Mouse (Mus musculus) heart, adult 18-20 months (tissue): ENCODE data around the gene Gm48551. TPM values are rescaled to one million over a fixed set of nuclear protein-coding genes. Genes with fewer than 3 reads are reported as not detected.
A peak's percentile ranks its signal among the peaks of the same experiment; 100 is the strongest.

Source experiments
- DNase-seq, 2 experiments: peaks; one replicate each; pipeline ENCODE4 v3.0.0; 2021 to 2022; ENCODE audit warnings: mixed read lengths in 1 of 2
- long read RNA-seq, 2 experiments: library from polyadenylated mRNA; stranded (forward); transcript quantifications; one replicate each; pipeline ENCODE4 v2.0.0; 2021
- total RNA-seq, 2 experiments: library from RNA; stranded (reverse); gene quantifications; 2 replicates each; pipeline ENCODE4 v1.2.3; 2021

Gene Gm48551
- total RNA-seq, result 1 to 10 TPM in 1 of 2 experiments, under 1 TPM in 1; 0.65 to 2.3 TPM
- long read RNA-seq, experiment 1, partial matches to known transcripts, result 0 of 11 reads
- long read RNA-seq, experiment 1, other reads (novel, unspliced or antisense), result 11 of 11 reads
- long read RNA-seq, experiment 2, partial matches to known transcripts, result 0 of 9 reads
- long read RNA-seq, experiment 2, other reads (novel, unspliced or antisense), result 9 of 9 reads

DNA sequence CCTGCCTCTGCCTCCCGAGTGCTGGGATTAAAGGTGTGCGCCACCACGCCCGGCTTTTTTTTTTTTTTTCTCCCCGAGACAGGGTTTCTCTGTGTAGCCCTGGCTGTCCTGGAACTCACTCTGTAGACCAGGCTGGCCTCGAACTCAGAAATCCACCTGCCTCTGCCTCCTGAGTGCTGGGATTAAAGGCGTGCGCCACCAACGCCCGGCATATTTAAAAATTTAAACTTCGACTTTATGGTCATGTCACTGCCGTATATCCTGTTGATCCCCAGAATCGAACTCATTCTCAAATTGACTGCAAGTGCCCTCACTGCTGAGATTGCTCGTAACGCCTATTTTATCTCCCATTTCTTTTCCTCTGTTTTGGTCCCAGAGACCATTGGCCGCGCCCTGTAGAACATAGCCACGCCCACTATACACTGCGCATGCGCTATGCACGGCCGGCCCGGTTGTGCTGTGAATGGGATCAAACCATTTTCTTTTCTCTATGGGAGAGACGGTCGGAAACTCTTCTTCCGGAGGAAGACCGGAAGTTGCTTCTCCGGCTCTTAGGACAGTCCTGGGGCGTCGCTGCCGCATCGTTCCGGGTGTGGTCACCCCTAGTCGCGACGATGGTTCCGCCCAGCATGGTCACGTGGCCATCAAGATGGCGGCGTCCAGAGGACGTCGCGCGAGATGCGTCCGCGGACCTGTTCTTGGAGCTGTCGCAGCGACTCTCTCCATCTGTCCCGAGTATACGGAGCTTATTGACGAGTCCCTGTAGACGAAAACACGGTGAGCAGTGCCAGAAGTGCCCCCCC, at the start of gene Gm48551, which contains the start of gene Dohh:
TSS of gene Gm48551 (plus strand) at position 665 of the 803 bp plus-strand sequence.
TSS of gene Dohh (plus strand) at position 627 of the 803 bp plus-strand sequence.
- peak; percentile 99 to 100 for DNase-seq

DNA sequence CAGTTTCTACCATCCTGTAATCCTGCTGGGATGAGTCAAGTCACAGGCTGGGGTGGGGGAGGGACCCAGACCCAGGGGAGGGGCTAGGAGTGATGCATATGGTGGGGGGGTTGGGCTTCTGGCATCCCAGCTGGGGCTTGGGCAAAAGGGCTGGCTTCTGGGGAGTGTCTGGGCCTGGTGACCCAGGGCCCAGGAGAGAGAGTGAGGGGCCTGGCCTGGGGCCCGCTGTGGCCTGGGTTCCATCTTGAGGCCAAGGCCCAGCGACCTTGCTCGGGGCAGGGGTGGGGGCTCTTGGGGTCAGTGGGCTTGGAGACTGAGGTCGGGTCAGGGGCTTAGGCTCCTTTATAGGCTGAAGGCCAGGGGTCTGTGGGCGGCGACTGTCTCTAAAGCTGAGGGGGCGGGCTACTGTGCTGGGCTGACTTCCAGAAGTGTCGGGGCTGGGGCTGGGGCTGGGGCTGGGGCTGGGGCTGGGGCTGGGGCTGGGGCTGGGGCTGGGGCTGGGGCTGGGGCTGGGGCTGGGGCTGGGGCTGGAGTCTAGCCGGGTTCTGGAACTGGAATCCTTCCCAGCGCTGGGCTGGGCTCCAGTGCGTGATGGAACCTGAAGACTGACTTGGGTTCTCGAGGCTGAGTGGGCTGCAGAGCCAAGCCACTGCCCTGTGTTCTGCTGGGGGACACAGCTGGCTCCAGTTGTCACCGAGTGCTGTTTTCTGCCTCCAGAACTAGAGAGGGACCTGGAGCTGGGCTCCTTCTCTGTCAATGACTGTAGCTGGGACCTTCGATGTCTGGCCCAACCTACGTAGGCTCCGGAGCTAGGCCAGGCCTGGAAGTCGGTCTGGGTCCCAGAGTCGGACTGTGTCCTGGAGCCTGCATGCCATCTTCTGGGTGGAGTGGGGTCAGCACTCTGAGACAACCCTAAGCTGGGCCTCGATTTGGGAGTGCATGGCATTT, 48.6 kb upstream of the Gm48551 start:
- no peak for DNase-seq

DNA sequence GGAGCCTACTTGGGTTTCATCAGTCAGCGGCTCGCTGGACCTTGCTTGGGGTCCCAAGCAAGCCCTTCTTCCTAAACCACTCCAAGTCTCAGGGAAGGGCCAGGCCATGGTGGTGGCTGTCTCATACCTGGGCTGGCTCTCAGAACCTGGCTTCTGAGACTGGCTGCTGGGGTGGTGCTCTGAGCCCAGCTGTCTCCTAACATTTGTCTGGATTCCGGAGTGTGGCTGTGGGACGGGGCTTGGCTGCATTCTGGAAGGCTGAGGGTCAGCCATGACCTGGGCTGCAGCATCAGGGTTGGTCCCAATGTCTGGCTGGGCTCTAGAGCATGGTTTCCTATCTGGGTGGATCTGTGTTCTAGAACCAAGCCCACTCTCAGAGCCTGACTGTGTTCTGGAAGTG, 47.7 kb upstream of the Gm48551 start:
- no peak for DNase-seq

DNA sequence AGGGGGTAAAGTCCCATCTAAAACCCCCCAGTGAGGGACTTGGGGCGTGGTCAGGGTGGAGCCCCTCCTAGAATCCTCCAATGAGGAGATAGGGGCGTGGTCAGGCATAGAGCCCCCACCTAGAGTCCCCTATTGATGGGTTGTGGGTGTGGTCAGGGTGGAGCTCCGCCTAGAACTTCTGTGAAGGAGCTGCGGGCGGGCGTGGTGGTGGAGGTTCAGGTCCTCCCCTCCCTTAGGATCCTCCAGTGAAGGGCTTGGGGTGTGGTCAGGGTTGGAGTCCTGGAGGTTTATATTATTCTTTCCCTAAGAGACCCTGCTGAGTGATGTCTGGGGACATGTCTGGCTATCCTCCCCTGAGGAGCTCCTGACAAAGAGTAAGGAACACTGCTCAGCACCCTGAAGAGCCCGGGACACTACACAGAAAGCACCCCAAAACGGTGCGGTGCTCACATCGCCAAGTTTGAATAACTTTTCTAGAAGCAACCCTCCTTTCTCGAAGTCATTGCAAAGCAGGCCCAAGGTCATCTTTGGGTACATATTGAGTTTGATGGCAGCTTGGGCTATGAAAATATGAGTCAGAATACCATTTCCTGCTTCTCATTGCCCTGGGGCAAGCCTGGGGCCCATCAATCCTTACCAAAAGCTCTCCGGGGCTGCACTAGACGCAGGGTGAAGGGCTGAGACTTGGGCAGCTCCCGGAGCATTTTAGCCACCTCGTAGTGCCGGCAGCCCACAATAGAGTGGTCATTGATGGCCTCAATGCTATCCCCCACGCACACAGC, 43.5 kb upstream of the Gm48551 start:
- no peak for DNase-seq

DNA sequence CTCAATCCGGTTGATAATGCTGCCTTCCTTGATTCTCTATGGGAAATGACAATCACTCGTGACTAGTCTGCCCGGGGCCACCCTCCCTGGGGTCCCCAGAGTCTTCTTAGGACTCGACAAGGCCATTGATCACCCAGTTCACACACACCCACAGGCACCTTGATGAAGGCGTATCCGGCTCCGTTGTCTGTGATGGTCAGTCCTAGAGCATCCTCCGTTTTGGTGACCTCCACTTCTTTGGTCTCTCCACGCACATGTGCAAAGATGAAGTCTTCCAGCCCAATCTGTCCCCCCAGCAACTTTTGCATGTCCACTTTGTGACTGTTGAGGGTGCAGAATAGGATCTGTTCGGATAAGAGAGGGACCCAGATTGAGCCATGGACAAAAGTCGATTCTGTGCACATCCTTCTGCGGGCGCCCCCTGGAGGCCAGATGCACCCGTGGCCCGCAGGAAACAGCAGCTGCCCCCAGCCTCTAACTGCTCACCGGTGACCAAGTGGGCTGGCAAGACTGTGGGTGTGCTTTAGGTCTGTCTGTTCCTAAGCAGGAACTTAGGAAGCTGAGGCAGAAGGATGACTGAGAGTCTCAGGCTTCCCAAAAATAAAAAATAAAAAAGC, 42.8 kb upstream of the Gm48551 start:
- peak; percentile 66 to 90 for DNase-seq

DNA sequence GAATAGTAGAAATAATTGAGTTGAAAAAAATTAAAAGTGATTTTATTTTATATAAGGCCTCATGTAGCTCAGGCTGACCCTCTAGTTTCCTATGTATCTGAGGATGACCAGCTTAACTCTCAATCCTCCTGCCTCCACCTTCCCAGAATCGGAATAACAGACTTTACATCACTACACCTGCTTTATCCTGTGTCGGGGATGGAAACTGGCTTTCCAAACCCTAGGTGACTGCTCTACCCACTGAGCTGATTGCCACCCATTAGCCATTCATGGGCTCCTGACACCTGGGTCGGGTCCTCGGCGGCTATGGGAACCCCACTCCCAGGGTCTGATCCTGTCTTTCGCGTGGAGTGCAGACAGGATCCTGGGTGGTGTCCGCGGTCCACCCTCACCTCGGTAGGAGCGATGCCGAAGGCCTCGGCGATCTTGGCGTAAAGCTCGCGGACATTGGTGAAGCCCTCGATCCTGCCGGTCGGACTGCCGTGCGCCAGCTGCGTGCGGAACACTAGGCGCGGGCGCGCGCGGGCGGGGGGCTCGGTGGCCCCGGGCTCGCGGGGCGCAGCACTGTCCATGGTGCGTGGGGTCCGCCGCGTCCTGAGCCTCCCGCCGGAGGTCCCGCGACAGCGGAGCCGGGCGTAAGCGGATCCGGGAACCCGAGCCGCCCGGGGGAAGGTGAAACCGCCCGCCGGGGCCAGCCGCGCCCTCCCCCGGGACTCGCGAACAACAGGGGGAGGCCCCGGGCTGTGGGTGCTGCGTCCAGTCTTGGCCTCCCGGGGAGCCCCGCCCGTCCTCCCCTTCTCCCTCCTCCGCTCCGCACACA, 41.4 kb upstream of the Gm48551 start, which contains the start of gene Gipc3:
TSS of gene Gipc3 (minus strand) at position 581 of the 820 bp plus-strand sequence.
- DNase-seq, result peak in 1 of 2 experiments; percentile 39

DNA sequence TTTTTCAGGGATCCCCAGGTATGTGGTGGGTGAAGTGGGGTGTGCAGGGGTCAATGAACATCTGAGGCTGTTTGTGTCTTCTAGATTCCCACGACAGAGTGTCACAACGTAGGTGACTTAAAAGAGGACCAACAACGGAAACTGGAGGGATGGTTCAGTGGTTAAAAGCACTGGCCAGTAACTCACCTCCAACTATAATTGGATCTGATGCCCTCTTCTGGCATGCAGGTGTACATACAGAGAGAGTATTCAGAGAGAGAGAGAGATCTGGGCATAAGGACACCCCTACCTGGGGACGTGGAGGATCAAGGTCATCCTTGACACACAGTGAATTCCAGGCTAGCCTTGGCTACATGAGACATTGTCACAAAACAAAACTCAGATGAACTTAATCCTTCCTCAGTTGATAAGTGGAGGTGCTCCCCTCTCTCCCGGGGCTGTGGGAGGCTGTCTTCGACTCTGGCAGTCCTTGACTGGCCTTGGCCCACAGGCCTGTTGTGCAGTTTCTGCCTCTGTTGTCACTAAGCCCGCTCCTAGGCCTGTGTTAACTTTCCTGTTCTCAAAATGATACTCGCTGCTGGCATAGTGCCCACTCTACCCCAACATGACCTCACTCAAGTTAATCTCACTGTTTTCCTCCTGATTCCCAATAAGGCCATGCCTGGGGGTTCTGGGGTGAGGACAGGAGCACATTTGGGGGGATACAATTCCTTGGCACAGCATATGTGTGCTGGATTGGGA, 39.7 kb upstream of the Gm48551 start:
- DNase-seq, result peak in 1 of 2 experiments; percentile 50

DNA sequence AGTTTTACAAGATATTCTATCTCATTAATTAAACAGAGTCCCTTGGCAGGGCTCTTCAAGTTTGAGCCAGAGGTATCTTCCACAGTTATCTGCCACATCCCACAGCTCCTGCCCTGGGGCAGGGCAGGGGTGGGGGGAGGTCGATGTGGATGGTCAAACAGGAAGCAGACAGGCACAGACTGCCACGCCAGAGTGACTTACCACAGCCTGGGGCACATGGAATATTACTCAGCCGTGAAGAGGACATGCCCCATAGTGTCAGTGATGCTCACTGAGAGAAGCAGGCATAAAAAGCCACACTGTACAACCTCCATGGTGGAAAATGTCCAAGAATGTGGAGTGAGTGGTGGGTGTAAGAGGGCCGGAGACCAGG, 39.1 kb upstream of the Gm48551 start:
- no peak for DNase-seq

DNA sequence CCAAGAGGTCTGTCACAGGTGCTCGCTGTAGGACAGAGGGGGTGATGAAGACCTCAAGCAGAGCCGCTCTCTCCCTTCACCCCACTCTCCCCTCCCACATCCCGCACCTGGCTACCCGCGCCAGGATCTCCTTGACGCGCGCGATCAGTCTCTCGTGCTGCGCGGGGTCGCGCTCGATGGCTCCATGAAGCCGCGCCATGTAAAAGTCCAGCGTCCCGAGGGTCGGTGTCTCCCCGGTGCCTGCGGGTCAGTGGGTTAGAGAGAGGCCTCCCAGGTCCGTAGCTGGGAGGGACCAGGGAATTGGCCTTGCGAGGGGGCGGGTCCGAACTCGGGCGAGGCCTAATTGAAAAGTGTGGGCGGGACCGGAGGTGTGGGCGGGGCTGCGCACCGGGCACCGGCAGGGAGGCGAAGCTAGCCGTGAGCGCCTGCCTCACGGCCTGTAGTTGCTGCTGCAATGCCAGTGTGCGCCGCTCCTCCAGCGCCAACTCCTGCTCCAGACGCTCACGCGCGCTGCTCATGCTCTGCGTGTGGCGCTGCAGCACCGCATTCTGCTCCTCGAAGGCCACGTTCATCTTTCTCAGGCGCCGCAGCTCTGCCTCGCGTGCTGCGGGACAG, 37.7 kb upstream of the Gm48551 start:
- no peak for DNase-seq

DNA sequence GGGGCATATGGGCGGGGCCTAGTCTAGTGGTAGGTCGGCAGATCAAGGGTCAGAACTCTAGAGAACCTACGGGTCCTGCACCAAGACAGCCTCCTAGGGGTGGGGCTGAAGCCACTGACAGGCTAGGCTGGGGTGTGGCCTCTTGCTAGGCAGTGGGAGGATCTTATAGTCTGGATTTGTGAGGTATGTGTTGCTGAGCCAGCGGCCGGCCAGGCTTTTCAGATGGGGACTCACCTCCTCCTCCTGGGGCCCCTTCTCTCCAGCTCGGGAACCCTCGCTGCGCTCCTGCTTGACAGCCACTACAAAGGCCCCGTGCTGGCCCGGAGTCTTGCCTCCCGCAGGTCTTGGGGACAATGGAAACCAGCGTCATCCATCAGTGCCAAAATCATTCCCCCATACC, 35.1 kb upstream of the Gm48551 start:
- DNase-seq, result peak in 1 of 2 experiments; percentile 41

DNA sequence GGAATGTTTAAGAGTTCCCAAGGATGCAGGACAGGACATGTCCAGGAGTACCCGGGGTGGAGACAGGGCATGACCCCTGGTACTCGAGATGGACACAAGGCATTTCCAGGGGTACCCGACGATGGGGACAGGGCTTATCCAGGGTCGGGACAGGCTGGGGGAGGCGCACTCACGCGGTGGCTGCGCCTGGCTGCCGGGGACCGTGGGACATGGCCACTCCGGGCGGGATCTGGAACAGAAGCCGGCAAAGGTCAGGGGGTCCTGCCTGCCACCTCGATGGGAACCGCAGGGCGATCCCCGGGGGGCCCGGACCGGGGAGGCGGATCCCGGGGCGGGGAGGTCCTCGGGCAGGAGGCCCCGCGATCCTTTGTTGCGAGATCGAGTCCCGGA, 34.3 kb upstream of the Gm48551 start:
- DNase-seq, result no peak

DNA sequence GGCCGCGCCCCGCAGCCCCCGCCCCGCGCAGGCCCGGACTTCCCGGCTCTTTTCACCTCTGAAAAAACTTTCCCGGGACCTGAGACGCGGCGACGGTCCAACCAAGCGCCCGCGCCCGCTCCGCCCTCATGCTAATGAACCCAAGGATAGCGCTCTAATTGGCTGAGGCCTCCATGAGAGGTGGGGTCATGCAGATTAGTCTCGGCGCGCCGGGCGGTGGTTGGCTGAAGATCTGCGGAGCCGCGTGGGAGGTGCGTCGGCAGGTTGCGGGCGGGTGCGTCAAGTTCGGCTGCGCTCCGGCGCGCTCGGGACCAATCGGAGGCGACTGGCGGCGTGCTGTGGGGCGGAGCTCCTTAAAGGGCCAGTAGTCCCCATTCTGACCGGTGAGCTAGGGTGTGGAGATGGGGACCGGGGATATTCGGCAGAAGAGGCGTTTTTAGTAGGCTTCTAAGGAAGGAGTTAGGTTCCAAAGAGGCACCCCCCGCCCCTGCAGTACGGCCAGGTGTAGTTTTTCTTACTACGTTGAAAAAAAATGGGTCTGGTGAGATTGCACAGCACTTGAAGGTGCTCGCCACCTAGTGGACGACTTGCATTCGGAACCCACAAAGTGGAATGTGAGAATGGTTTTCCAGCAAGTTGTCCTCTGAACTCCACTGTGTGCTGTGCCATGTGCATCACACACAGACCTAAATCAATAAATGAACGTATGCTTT, 33.8 kb upstream of the Gm48551 start, which contains the start of gene Hmg20b:
TSS of gene Hmg20b (minus strand) at position 130 of the 713 bp plus-strand sequence.
- DNase-seq, result peak; percentile 99 to 100

DNA sequence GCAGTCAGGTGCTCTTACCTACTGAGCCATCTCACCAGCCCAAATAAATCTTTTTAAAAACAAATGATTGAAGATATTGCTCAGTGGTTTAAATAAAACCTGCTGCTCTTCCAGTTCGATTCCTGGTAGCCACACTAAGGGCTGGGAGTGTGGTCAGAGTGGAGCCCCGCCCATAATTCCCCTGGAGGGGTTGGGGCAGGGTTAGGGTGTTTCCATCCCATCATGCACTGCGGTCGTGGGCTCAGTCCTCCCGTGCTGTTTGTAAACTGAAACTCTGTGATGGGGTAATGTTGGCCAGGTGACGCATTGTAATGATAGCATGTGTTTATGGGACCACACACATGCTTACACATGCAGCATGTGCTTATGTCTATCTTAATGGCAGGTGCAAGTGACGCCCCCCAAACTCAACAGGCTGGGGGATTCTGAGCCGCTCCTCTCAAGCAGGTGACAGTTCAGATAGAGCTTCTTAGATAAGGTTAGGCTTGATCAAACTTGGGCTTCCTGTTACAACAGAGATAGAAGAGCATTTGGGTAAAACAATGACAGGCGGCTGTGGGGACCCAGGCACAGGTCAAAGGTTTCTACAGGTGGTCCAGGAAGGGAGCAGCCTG, 32.5 kb upstream of the Gm48551 start:
- DNase-seq, result no peak

DNA sequence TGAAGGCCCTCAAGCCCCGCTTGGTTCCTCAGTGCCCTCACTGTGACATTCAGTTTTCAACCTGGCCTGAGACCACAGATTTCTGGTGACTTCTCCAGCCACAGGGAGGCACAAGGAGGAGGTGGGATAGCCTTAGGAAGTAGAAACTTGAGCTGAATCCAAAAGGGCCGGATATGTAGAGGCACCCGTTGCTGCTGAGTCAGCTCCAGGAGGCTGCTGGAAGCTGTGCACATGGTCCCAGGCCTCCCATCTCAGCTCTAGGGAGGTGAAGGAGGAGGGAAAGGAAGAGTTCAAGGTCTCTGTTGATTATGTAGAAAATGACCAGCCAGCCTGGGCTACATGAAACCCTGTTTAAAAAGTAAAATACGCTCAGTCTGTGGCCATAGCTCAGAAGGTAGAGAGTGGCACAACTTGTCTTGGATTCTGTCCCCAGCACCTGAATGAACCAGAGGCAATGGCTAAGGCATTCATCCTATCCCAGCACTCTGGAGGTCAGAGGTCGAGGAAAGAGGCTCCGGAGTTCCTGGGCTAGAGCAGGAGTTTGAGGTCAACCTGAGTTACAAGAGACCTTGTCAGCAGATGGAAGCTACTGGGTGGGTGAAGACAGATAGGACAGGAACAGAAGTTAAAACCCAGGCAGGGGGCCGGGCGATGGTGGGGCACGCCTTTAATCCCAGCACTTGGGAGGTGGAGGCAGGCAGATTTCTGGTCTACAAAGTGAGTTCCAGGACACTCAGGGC, 29.4 kb upstream of the Gm48551 start:
- DNase-seq, result no peak

DNA sequence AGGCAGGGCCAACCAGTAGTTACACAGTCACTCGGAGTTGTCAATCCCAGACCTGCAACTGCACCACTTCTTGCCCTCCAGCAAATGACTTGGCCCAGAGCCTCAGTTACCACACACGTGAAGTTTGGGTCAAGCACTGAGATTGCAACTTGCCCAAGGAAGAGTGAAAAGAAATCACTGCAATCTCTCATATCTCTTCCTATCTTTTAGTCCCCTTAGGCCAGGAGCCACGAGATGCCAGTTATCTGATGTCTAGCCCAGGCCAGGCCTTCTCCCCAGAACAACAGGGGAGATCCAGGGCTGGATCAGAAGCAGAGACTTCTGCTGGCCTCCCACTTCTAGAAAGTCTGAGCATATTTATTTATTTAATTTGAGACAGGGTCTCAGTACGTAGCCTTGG, 28.7 kb upstream of the Gm48551 start:
- no peak for DNase-seq

DNA sequence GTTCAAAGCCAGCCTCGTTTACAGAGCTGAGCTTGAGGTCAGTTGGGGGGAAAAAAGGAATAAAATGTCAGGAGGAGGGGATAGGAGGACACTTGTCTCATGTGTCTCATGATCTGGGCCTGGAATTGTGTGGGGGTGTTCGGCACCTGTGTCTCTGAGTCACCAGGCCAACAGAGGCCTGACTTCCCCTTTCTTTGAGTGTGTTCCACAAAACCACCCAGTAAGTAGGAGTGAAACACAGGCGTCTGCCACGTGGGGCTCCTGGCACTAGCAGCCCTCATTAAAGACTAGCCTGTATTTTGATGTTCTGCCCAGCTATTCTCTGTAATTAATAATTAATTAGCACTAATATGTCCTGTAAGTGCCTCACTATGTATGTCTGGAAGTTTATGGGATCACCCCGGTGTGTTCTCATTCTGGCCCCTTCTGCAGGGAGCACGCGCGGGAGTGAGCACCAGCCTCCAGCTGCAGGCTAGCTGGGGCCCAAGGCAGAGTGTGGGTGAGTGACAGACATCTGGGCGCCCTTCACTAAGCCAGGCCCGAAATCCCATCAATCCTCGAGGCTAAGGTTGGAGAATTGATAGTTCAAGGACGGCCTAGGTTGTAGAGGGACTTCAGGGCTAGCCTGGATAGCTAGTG, 27.8 kb upstream of the Gm48551 start:
- DNase-seq, result peak in 1 of 2 experiments; percentile 30
